Mouse (Mus musculus) embryonic facial prominence, embryonic 13.5 days (tissue): ENCODE measurements around the gene Pofut1. TPM values are rescaled to one million over a fixed set of nuclear protein-coding genes. Genes with fewer than 3 reads are reported as not detected.

ENCODE experiments used
- ATAC-seq: fragments of 200-750 bp; cut with Nextera tagmentation; 2 replicates; pipeline ENCODE4 v1.8.0; 2017; ENCODE audit warnings: low read depth; ENCODE audit not compliant: insufficient number of reproducible peaks, insufficient read depth, low FRiP score, low TSS enrichment
- H3K27ac ChIP-seq: fragments of 300-500 bp; sonication (generic); 2 replicates; pipeline ENCODE4 v1.5.1; 2015; ENCODE audit warnings: moderate library complexity, mild to moderate bottlenecking, inconsistent platforms
- H3K27me3 ChIP-seq: fragments of 300-500 bp; sonication (generic); 2 replicates; pipeline ENCODE4 v1.6.1; 2015; ENCODE audit warnings: mild to moderate bottlenecking, inconsistent platforms
- H3K36me3 ChIP-seq: fragments of 300-500 bp; sonication (generic); 2 replicates; pipeline ENCODE4 v1.6.1; 2015; ENCODE audit warnings: mild to moderate bottlenecking, inconsistent platforms
- H3K4me1 ChIP-seq: fragments of 300-500 bp; sonication (generic); 2 replicates; pipeline ENCODE4 v1.6.1; 2015; ENCODE audit warnings: inconsistent platforms
- H3K4me2 ChIP-seq: fragments of 300-500 bp; sonication (generic); 2 replicates; pipeline ENCODE4 v1.6.1; 2015; ENCODE audit warnings: moderate library complexity, mild to moderate bottlenecking, inconsistent platforms
- H3K4me3 ChIP-seq: fragments of 300-500 bp; sonication (generic); 2 replicates; pipeline ENCODE4 v1.5.1; 2015; ENCODE audit warnings: mild to moderate bottlenecking, inconsistent platforms
- H3K9ac ChIP-seq: fragments of 300-500 bp; sonication (generic); 2 replicates; pipeline ENCODE4 v1.6.1; 2015; ENCODE audit warnings: mild to moderate bottlenecking, inconsistent platforms
- H3K9me3 ChIP-seq: fragments of 300-500 bp; sonication (generic); 2 replicates; pipeline ENCODE4 v1.6.1; 2016; ENCODE audit warnings: inconsistent platforms
- WGBS: fragments of 180-500 bp; shearing (Covaris S2); methylation state at CpG from one replicate; pipeline ENCODE4 v1.1.7; 2015; ENCODE audit warnings: mixed read lengths; 5-methylcytosine and 5-hydroxymethylcytosine counted together
- polyA plus RNA-seq: library from polyadenylated mRNA; unstranded; fragments of >200 nt; fragmentation: Nextera tagmentation; extraction: Ambion mirVana; gene quantifications from 2 replicates; pipeline ENCODE4 v1.2.1, GENCODE M21; 2015

Pofut1 gene
- polyA plus RNA-seq, 1 experiment from 2014 or later = 9.1 TPM

DNA sequence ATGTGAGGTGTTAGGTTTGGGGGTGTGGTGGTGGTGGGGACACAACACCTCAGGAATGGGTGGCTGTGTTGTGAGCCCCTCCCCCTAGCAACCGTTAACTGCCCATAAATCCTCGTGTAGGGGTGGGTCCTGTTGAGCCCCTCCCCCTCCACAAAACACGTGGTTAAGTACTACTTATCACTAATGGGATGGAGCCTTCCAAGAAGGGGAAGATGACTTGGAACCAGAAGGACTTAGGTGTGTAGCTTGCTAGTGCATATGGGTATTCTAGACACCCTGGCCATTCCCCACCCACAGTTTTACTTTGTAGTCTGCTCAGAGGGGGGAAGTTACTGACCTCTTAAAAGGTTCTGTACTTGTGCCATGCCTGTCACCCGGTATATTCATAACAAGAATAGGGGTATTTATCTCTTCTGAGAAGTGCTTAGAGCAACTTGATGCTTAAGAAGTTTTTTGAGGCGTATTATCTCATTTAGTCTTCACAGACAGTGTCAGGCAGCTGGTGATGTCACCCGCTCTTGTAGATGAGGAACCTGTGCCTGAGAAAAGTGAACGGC, 51.0 kb downstream of the Pofut1 start:
- Histone ChIP-seq H3K36me3 (no peaks in the 10 kb centered on the region), H3K9ac (peak overlapping the region; percentile 91; the same call in 1 of the 2 replicates), H3K4me2 (peak overlapping the region; percentile 94), H3K9me3 (no peaks in the 10 kb centered on the region), H3K27ac (no peak overlapping the region), H3K27me3 (no peaks in the 10 kb centered on the region), H3K4me1 (peaks cover 20% of the 10 kb centered on the region), H3K4me3 (peak overlapping the region; percentile 91)
- WGBS = 51% methylated on average over 7 of the region's 7 CpGs
- ATAC-seq = no peak

DNA sequence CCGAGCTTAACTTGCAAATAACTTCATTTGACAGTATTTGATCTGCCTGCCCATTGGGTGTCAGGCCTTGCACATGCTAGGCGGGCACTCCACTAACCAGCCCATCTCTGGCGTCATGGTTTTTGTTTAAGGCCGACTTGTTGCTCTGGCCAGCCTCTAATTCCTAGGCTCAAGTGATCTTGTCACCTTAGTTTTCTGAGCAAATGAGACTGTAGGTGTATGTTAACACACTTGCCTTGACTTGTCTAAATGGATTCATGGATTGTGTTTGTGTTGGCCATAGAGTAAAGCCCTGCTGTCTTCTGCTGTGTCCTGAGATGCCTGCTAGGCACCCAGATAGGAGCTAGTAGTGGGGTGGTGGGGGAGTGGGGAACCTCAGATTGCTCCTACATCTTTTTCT, 53.9 kb downstream of the Pofut1 start:
- Histone ChIP-seq H3K4me2 (no peak overlapping the region), H3K9ac (no peak overlapping the region), H3K27ac (no peak overlapping the region), H3K4me3 (no peak overlapping the region), H3K4me1 (peaks cover 19% of the 10 kb centered on the region), H3K36me3 (no peaks in the 10 kb centered on the region), H3K27me3 (no peaks in the 10 kb centered on the region), H3K9me3 (no peaks in the 10 kb centered on the region)
- ATAC-seq = no peak
- 87% methylated on average over 4 of the region's 4 CpGs for WGBS

DNA sequence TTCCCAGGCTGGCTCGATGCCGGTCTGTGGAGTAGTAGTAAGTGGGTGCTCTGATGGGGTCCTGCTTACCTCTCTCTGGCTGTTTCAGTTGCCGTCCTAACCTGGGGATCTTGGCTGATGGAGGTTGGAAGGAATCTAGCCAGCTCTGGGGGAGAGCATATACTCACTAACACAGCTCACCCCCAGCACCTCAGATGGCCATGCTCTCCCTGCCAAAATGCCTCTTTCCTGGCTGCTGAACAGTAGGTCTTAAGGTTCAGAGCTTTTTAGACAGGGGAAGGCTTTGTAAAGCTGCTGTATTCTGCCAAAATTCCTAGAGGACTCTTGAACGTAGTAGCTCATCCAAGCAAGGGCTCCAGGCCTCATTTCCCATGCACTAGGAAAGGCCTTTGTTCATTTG, 56.4 kb downstream of the Pofut1 start:
- Histone ChIP-seq H3K4me1 (no peaks in the 10 kb centered on the region; the same call in 1 of the 2 replicates), H3K27me3 (no peaks in the 10 kb centered on the region), H3K4me3 (no peak overlapping the region), H3K9me3 (no peaks in the 10 kb centered on the region), H3K27ac (no peak overlapping the region), H3K9ac (0 out of 2 replicates have a peak overlapping the region, but pooled peaks have one; percentile 37), H3K36me3 (no peaks in the 10 kb centered on the region), H3K4me2 (no peak overlapping the region)
- ATAC-seq = no peak
- WGBS = 90% methylated on average over 4 of the region's 4 CpGs

DNA sequence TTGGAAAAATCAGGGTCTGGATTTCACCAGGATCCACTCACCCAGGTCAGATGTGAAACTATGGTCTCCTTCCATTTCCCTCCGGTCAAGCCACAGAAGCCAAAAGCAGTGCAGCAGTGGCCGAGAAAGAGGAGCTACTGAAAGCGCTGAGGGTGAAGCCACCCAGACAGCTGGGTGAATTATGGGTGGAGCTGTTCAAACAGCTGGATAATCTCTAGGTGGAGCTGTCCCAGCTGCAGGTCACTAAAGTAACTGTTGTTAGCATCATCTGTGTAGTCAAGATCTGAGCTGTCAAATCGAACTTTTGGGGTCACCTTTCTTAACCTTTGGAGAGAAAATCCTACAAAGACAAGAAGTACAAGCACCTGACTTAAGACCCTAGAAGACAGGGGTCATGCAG, 57.1 kb downstream of the Pofut1 start:
- H3K27me3 ChIP-seq = no peaks in the 10 kb centered on the region
- no peak overlapping the region for H3K4me2 ChIP-seq
- H3K4me3 ChIP-seq = no peak overlapping the region
- no peak for ATAC-seq
- no peaks in the 10 kb centered on the region for H3K4me1 ChIP-seq
- H3K9me3 ChIP-seq = no peaks in the 10 kb centered on the region
- H3K36me3 ChIP-seq = peaks cover 4% of the 10 kb centered on the region; the same call in 1 of the 2 replicates
- no peak overlapping the region for H3K27ac ChIP-seq
- WGBS = 80% methylated on average over 4 of the region's 4 CpGs
- no peak overlapping the region for H3K9ac ChIP-seq

DNA sequence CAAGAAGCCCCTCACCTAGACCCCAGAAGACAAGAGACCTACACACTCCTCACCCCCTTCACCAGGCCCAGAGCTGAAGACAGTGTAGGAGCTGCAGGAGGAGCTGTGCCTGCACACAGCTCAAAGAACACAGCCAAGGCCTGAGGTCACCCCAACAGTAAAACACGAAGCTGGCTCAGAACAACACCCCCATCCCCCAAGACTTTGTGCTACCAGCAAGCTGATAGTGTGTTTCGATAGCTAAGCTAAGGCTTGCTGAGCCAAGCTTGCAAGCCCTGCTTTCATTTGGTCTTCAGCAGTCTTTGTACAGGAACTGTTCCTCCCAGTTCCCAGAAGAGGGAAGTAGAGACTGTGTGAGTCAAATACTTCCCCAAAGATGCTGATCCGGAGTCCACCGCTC, 57.5 kb downstream of the Pofut1 start:
- 81% methylated on average over 4 of the region's 4 CpGs for WGBS
- H3K27ac ChIP-seq = no peak overlapping the region
- H3K9ac ChIP-seq = no peak overlapping the region
- H3K4me1 ChIP-seq = no peaks in the 10 kb centered on the region
- ATAC-seq = no peak
- H3K4me2 ChIP-seq = no peak overlapping the region
- no peak overlapping the region for H3K4me3 ChIP-seq
- H3K36me3 ChIP-seq = peaks cover 5% of the 10 kb centered on the region; the same call in 1 of the 2 replicates
- no peaks in the 10 kb centered on the region for H3K9me3 ChIP-seq
- H3K27me3 ChIP-seq = no peaks in the 10 kb centered on the region

DNA sequence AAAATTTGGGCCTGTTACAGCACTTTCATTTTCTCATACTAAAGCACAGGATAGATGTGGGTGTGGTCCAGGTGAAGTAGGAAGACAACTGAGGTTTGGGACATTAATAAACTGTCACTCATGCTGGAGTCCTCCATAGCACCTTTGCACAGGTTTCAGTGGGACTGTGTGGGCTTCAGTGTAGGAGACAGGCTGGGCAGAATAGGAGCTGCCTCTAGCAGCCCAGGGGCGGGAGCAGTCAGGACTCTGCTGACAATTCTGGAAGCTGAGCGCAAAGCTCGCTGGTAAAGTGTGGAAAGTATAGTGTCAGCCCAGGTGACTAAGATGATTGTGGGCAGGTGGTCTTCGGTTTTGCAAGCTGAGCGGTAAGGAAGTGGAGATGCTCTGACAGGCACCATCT, 59.8 kb downstream of the Pofut1 start:
- H3K9me3 ChIP-seq = no peaks in the 10 kb centered on the region
- H3K4me3 ChIP-seq = no peak overlapping the region
- no peak for ATAC-seq
- H3K4me1 ChIP-seq = no peaks in the 10 kb centered on the region
- H3K36me3 ChIP-seq = peaks cover 5% of the 10 kb centered on the region; the same call in 1 of the 2 replicates
- no peak overlapping the region for H3K4me2 ChIP-seq
- H3K9ac ChIP-seq = no peak overlapping the region
- 87% methylated on average over 5 of the region's 5 CpGs for WGBS
- H3K27me3 ChIP-seq = no peaks in the 10 kb centered on the region
- no peak overlapping the region for H3K27ac ChIP-seq

DNA sequence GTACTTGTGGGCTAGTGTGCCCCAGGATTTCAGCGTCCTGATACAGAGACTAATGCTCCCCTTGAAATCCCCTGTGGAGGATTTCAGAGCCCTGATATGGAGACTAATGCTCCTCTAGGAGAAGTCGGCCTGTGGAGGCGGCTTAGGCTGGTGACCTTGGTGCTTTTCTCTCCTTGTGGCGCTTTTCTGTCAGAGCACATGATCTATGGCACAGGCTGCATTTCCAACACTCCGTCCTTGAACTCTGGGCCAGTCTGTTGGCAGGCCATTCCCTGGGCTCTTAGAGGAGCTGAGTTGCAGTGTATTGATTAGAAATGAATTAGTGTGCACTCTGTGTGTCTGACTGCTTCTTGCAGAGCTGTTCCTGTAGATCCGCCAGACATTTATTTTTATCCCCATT, 63.9 kb downstream of the Pofut1 start:
- WGBS = 88% methylated on average over 6 of the region's 6 CpGs
- no peak overlapping the region for H3K4me3 ChIP-seq
- peaks cover 5% of the 10 kb centered on the region; the same call in 1 of the 2 replicates for H3K36me3 ChIP-seq
- no peak overlapping the region; the same call in 1 of the 2 replicates for H3K9ac ChIP-seq
- no peaks in the 10 kb centered on the region for H3K27me3 ChIP-seq
- no peak overlapping the region for H3K27ac ChIP-seq
- ATAC-seq = no peak
- H3K9me3 ChIP-seq = no peaks in the 10 kb centered on the region
- H3K4me2 ChIP-seq = no peak overlapping the region
- H3K4me1 ChIP-seq = no peaks in the 10 kb centered on the region

DNA sequence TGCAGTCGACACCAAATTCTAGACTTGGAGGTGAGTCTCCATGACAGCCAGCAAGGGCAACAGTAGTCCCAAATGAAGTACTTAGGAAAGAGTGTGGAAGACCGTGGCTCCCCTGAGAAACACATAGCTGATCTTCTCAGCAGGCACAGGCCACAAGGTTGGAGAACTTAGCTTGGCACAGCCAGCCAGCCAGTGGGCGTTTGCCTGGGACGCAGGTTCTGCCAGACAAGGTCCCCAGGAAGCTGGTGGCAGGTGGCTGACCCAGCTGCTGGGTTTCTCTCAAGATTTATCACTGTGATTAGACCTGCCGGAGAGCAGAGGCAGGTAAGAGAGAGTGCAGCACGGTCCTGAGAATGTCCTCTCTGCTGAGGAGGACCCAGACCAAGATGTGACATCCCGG, 67.3 kb downstream of the Pofut1 start:
- WGBS = 89% methylated on average over 7 of the region's 7 CpGs
- no peak overlapping the region for H3K27ac ChIP-seq
- ATAC-seq = no peak

DNA sequence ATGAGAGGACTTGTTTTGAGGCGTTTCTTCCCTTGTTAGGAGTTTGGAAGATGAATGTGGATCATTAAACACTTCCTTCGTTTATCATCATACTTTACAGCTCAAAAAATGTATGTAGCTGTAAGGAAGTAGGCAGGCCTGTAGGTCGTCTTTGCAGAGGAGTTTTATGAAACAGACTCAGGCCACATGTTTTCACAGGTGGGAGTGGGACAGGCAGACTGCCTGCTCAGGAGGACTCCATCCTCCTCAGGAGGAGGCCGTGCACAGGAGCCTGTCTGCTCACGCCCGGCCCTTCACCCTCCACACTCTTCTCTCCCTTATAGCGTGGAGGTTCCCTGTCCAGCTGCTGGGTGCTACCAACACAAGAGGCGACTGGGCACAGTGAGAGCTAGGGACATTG, 67.8 kb downstream of the Pofut1 start:
- ATAC-seq = no peak

More for the DNA sequence above, 67.3 kb downstream of the Pofut1 start:
- Histone ChIP-seq H3K9me3 (no peaks in the 10 kb centered on the region), H3K4me3 (no peak overlapping the region), H3K4me2 (no peak overlapping the region), H3K4me1 (no peaks in the 10 kb centered on the region), H3K9ac (no peak overlapping the region), H3K36me3 (0 out of 2 replicates have a peak, but pooled peaks cover under 1% of the 10 kb centered on the region), H3K27me3 (no peaks in the 10 kb centered on the region)

DNA sequence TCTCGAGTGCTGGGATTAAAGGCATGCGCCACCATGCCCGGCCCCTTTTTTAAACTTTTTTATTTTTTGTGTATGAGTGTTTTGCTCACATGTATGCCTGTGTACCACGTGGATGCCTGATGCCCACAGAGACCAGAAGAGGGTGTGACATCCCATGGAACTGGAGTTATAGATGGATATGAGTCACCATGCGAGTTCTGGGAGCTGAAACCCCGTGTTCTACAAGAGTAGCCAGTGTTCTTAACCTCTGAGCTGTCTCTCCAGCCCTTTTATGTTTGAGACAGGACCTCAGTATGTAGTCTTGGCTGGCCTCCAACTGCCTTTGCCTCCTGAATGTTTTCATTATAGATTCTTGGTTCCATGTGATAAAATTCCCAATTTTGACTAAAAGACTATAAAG, 68.9 kb downstream of the Pofut1 start:
- H3K9ac ChIP-seq = no peak overlapping the region
- H3K9me3 ChIP-seq = no peaks in the 10 kb centered on the region
- H3K27ac ChIP-seq = no peak overlapping the region
- H3K4me1 ChIP-seq = no peaks in the 10 kb centered on the region
- H3K27me3 ChIP-seq = no peaks in the 10 kb centered on the region
- H3K36me3 ChIP-seq = no peaks in the 10 kb centered on the region
- H3K4me2 ChIP-seq = no peak overlapping the region
- ATAC-seq = no peak
- WGBS = 84% methylated on average over 6 of the region's 6 CpGs
- no peak overlapping the region for H3K4me3 ChIP-seq

More for the DNA sequence above, 67.8 kb downstream of the Pofut1 start:
- Histone ChIP-seq H3K27ac (no peak overlapping the region), H3K27me3 (no peaks in the 10 kb centered on the region), H3K9me3 (no peaks in the 10 kb centered on the region), H3K9ac (no peak overlapping the region), H3K36me3 (no peaks in the 10 kb centered on the region), H3K4me2 (no peak overlapping the region), H3K4me3 (no peak overlapping the region), H3K4me1 (no peaks in the 10 kb centered on the region)
- 70% methylated on average over 8 of the region's 8 CpGs for WGBS

DNA sequence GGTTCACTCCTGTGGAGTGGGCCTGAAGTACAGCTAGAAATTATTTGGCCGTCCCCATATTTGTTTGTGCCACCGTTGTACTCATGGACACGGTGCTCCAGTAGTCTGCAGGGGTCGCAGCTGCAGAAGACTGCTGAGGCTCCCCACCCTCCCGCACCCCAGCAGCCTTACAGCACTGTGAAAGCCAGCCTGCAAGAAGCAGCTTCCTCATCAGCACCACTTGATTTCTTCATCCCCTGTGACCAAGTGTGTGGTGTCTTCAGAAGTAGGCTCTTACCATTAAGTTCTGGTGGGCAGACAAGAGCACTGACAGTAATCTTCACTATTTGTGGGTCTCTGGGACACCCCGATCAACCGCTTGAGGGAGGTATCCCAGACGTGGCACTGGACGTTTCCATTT, 71.6 kb downstream of the Pofut1 start:
- ATAC-seq = no peak
- Histone ChIP-seq H3K27ac (no peak overlapping the region), H3K9ac (no peak overlapping the region), H3K27me3 (no peaks in the 10 kb centered on the region), H3K36me3 (peaks cover 16% of the 10 kb centered on the region), H3K9me3 (no peaks in the 10 kb centered on the region), H3K4me2 (no peak overlapping the region), H3K4me1 (no peaks in the 10 kb centered on the region), H3K4me3 (no peak overlapping the region)
- 91% methylated on average over 9 of the region's 9 CpGs for WGBS

DNA sequence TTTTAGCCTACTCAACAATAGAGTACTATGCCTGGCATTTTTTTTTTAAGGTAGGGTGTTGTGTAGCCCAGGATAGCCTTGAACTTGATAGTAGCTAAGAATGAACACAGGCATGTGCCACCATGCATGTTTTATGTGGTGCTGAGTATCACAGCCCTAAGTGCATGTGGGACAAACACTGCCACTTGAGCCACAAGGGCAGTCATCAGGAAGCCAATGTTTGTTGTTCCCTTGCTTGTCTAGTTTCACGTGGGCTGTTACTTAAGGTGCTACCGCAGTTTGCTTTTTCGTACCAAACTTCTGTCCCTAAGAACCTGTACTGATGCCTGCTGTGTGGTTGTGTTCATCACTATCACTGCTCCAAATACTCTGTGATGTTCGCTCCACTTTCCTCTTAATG, 77.1 kb downstream of the Pofut1 start:
- ATAC-seq = no peak
- 95% methylated on average over 4 of the region's 4 CpGs for WGBS
- H3K36me3 ChIP-seq = peaks cover 59% of the 10 kb centered on the region

More for the DNA sequence above, 77.1 kb downstream of the Pofut1 start:
- Histone ChIP-seq H3K4me3 (no peak overlapping the region), H3K27me3 (no peaks in the 10 kb centered on the region), H3K9ac (no peak overlapping the region), H3K4me1 (no peaks in the 10 kb centered on the region), H3K4me2 (no peak overlapping the region), H3K9me3 (no peaks in the 10 kb centered on the region), H3K27ac (no peak overlapping the region)
